Mouse (Mus musculus) myocyte (in vitro differentiated cells): ENCODE results near the gene Dhrs13.

ENCODE experiments used
- CEBPB ChIP-seq: IDR thresholded peaks from 2 replicates; pipeline ENCODE4 v1.6.1; 2011; ENCODE audit warnings: mild to moderate bottlenecking, moderate library complexity; ENCODE audit not compliant: poor library complexity, insufficient read depth, severe bottlenecking
- MYOD1 ChIP-seq, 3 experiments: IDR thresholded peaks; one replicate each; pipeline ENCODE4 v1.6.1; 2011; ENCODE audit warnings: control low read depth in 2 of 3, low read depth in 2 of 3, mild to moderate bottlenecking in 2 of 3, moderate library complexity in 1 of 3; ENCODE audit not compliant: insufficient read length in 2 of 3, control insufficient read depth in 1 of 3
- MYOG ChIP-seq, 3 experiments: IDR thresholded peaks; one replicate each; pipeline ENCODE4 v1.6.1; 2011; ENCODE audit warnings: control low read depth in 2 of 3, low read depth in 2 of 3, mild to moderate bottlenecking in 2 of 3; ENCODE audit not compliant: insufficient read length in 2 of 3, control insufficient read depth in 1 of 3, insufficient read depth in 1 of 3
- POLR2A ChIP-seq: IDR thresholded peaks from one replicate; pipeline ENCODE4 v1.6.1; 2011; ENCODE audit warnings: low read depth, mild to moderate bottlenecking, control low read depth, moderate library complexity; ENCODE audit not compliant: insufficient read length

DNA sequence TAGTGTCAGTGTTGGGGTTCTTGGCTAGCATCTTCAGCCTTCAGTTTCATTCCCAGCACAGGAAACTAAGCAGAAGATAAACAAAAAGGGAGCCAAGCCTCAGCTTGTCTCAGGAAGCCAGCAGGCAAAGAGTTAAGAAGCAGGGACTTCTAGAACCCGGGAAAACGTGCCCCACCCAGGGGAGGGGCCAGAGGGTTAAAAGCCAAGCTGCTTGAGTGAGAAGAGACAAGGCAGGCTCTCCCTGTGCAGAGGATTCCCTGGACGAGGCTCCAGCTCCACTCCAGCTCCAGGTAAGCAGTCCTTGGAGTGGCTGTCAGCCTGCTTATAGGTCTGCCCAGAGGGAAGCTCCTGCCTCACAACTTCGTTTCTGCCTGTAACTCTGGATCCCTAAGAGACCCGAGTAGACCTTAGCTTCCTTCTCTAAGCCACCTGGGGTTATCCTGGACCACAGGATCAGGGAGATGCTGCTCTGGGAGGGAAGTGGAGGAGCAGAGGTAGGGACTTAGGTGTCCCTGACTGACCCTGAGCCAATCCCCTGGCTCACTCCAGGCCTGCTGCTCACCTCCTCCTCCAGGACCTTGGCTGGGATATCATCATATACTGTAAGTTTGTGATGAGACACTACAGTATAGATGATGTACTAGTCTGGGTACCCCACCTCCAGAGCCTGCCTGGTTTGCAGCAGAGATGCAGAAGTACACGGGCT lies 40.5 kb downstream of the Dhrs13 start:
- TF ChIP-seq POLR2A (no peak), MYOD1 (IDR thresholded peaks at IDR 0.05; ENCODE audit: control insufficient read depth in 1 of 3, insufficient read length in 2 of 3, low read depth in 2 of 3) (no peak), MYOG (IDR thresholded peaks at IDR 0.05; ENCODE audit: control insufficient read depth in 1 of 3, insufficient read depth in 1 of 3, insufficient read length in 2 of 3, low read depth in 2 of 3) (no peak), CEBPB (no peak)
